Mouse (Mus musculus) ES-E14 (cell line): Measurements from ENCODE around the gene Gm10283.

Source experiments
- CHD2 ChIP-seq: IDR thresholded peaks from 2 replicates; pipeline ENCODE4 v1.6.1; 2014; ENCODE audit warnings: mild to moderate bottlenecking, low read depth, low read length, inconsistent platforms
- HCFC1 ChIP-seq: IDR thresholded peaks from 2 replicates; pipeline ENCODE4 v1.6.1; 2012; ENCODE audit warnings: low read length, inconsistent platforms, borderline replicate concordance; ENCODE audit not compliant: insufficient read depth
- MAFK ChIP-seq: IDR thresholded peaks from 2 replicates; pipeline ENCODE4 v1.6.1; 2014; ENCODE audit warnings: mild to moderate bottlenecking, low read depth, low read length, inconsistent platforms; ENCODE audit not compliant: insufficient read depth
- ZC3H11A ChIP-seq: IDR thresholded peaks from 2 replicates; pipeline ENCODE4 v1.6.1; 2012; ENCODE audit warnings: low read depth, mild to moderate bottlenecking, inconsistent platforms, low read length, borderline replicate concordance

DNA sequence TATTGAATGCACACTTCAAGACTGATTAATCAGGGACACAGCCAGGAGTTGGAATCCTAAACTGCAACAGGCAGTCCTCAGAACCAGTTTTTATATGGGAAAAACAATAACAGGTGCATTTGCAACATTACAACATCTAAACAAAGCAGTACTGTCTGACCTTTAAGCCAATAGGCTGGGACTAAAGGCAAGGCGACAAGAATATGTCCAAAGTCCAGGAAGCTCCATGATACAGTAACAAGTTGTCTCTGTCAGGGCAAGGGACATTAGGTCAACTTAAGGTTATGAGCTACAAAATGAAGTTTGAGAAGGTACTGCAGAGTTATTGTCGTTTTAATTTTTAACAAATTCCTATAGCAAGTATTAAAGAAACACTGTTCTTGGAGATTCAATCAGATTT is 12.9 kb downstream of the Gm10283 start:
- TF ChIP-seq MAFK (no peak), HCFC1 (no peak), ZC3H11A (no peak), CHD2 (no peak)
